Mouse (Mus musculus) heart, embryonic 14.5 days (tissue): ENCODE measurements around the gene Otud4. TPM values are rescaled to one million over a fixed set of nuclear protein-coding genes. Genes with fewer than 3 reads are reported as not detected.
A peak's percentile ranks its signal among the peaks of the same experiment; 100 is the strongest.
"Not testable (repeated sequence)": the region's sequence is repeated elsewhere in the genome, so short reads cannot be mapped to it uniquely, and the experiment has no call there.

Experiments used
- ATAC-seq: fragments of 200-750 bp; cut with Nextera tagmentation; 2 replicates; pipeline ENCODE4 v1.8.0; 2017; ENCODE audit warnings: low read depth, moderate TSS enrichment; ENCODE audit not compliant: insufficient number of reproducible peaks, insufficient read depth, low FRiP score
- H3K27ac ChIP-seq, 2 experiments: fragments of 200-500 bp in 1 of 2; fragments of 300-500 bp in 1 of 2; sonication (generic) in 1 of 2; replicated peaks in 1 of 2; 2 replicates each; pipeline ENCODE4 v1.5.1; 2012 to 2014; ENCODE audit warnings: low read depth in 2 of 2, low read length in 2 of 2, control low read depth in 1 of 2, mild to moderate bottlenecking in 1 of 2, mixed read lengths in 1 of 2; ENCODE audit not compliant: control insufficient read depth in 1 of 2, insufficient read depth in 1 of 2
- H3K27me3 ChIP-seq: fragments of 300-500 bp; sonication (generic); 2 replicates; pipeline ENCODE4 v1.6.1; 2014; ENCODE audit warnings: mild to moderate bottlenecking, low read length, control low read depth; ENCODE audit not compliant: control insufficient read depth, insufficient read depth
- H3K36me3 ChIP-seq: fragments of 300-500 bp; sonication (generic); 2 replicates; pipeline ENCODE4 v1.6.1; 2014; ENCODE audit warnings: mild to moderate bottlenecking, control low read depth, low read length, mixed read lengths; ENCODE audit not compliant: control insufficient read depth, insufficient read depth
- H3K4me1 ChIP-seq, 2 experiments: fragments of 200-500 bp in 1 of 2; fragments of 300-500 bp in 1 of 2; sonication (generic) in 1 of 2; 2 replicates each; pipeline ENCODE4 v1.6.1; 2012 to 2014; ENCODE audit warnings: low read length in 2 of 2, control low read depth in 1 of 2, mixed read lengths in 1 of 2; ENCODE audit not compliant: control insufficient read depth in 2 of 2, insufficient read depth in 2 of 2
- H3K4me2 ChIP-seq: fragments of 300-500 bp; sonication (generic); 2 replicates; pipeline ENCODE4 v1.6.1; 2014; ENCODE audit warnings: mild to moderate bottlenecking, low read length
- H3K4me3 ChIP-seq, 2 experiments: fragments of 200-500 bp in 1 of 2; fragments of 300-500 bp in 1 of 2; sonication (generic) in 1 of 2; 2 replicates each; pipeline ENCODE4 v1.5.1; 2012 to 2014; ENCODE audit warnings: low read length in 2 of 2, mild to moderate bottlenecking in 2 of 2, control low read depth in 1 of 2, low read depth in 1 of 2, moderate library complexity in 1 of 2; ENCODE audit not compliant: control insufficient read depth in 1 of 2, insufficient read depth in 1 of 2
- H3K9ac ChIP-seq: fragments of 300-500 bp; sonication (generic); 2 replicates; pipeline ENCODE4 v1.6.1; 2014; ENCODE audit warnings: mild to moderate bottlenecking, low read length
- H3K9me3 ChIP-seq: fragments of 300-500 bp; sonication (generic); 2 replicates; pipeline ENCODE4 v1.6.1; 2016; ENCODE audit warnings: low read length, control low read depth; ENCODE audit not compliant: control insufficient read depth
- WGBS: fragments of 180-500 bp; shearing (Covaris S2); extraction: QIAGEN DNeasy Blood & Tissue Kit; methylation state at CpG from one replicate; pipeline ENCODE4 v1.1.7; 2014; 5-methylcytosine and 5-hydroxymethylcytosine counted together
- polyA plus RNA-seq: library from polyadenylated mRNA; unstranded; fragments of >200 nt; fragmentation: Nextera tagmentation; extraction: Ambion mirVana; gene quantifications from 2 replicates; pipeline ENCODE4 v1.2.1, GENCODE M21; 2014

Gene Otud4
- polyA plus RNA-seq, 1 experiment from 2014 or later, result 27.4 TPM

DNA sequence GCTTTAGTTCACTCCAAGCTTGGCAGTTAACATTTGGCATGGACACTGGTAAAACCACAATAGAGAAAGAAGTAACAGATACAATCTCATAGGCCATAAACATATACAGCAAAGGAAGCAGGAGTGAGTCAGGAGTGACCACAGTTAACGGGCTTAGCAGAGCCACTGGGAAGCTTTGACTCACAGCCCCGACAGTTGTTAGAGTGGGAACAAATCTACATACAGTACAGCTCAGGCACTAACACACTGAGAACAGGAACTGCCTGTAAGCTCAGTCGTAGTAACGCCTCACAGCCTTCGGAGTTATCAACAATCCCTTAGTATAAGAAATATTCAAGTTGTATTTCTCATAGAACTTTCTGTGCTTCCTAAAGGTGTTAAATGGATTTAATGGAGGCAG, 39.6 kb downstream of the Otud4 start:
- 59% methylated on average over 5 of the region's 5 CpGs for WGBS
- no peak overlapping the region for H3K4me2 ChIP-seq
- H3K9me3 ChIP-seq, result no peaks in the 10 kb centered on the region
- no peak overlapping the region for H3K27ac ChIP-seq
- H3K4me3 ChIP-seq, result no peak overlapping the region
- H3K9ac ChIP-seq, result no peak overlapping the region
- no peak for ATAC-seq
- peaks cover 59% of the 10 kb centered on the region for H3K36me3 ChIP-seq
- peaks cover 0 to 3% of the 10 kb centered on the region in 2 experiments; a peak in 1 of 4 replicates for H3K4me1 ChIP-seq
- no peaks in the 10 kb centered on the region for H3K27me3 ChIP-seq

DNA sequence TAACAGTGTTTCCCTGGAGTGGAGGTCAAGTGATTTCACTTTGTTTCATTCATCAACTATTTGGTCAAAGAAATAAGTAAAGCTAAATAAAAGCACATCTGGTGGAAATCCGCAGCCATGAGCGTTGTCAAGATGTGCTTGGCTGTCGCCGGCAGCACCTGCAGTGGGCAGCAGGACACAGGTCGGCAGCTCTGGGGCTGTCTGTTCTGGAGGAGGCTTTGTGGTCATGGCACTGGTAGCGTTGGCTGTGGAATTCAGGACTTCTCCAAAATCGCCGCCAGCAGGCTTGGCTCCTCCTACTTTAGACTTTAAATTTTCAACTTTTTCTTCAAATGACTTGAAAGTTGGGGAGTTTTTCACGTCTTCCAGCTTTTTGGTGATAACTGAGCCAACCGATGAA, 40.7 kb downstream of the Otud4 start:
- H3K4me1 ChIP-seq, H3K27me3 ChIP-seq, ATAC-seq, H3K9me3 ChIP-seq, H3K27ac ChIP-seq: not testable (repeated sequence)
- Histone ChIP-seq H3K9ac (peak overlapping the region; percentile 59), H3K36me3 (peaks cover 59% of the 10 kb centered on the region), H3K4me2 (peak overlapping the region; percentile 70), H3K4me3 (peak overlapping the region; percentile 46 to 47)
- WGBS, result 27% methylated on average over 10 of the region's 10 CpGs

GRCm38 (mm10) chr8:79680555-79680954, 41.1 kb downstream of the Otud4 start:
- H3K27ac ChIP-seq, result no peak overlapping the region
- peak overlapping the region; percentile 46 to 47 for H3K4me3 ChIP-seq
- peak overlapping the region; percentile 59 for H3K9ac ChIP-seq
- peaks cover 0 to 3% of the 10 kb centered on the region in 2 experiments; a peak in 1 of 4 replicates for H3K4me1 ChIP-seq
- peak overlapping the region; percentile 70 for H3K4me2 ChIP-seq
- H3K36me3 ChIP-seq, result peaks cover 60% of the 10 kb centered on the region
- peak; percentile 81 for ATAC-seq
- 4% methylated on average over 34 of the region's 34 CpGs for WGBS
- no peaks in the 10 kb centered on the region for H3K27me3 ChIP-seq
- H3K9me3 ChIP-seq, result no peaks in the 10 kb centered on the region

DNA sequence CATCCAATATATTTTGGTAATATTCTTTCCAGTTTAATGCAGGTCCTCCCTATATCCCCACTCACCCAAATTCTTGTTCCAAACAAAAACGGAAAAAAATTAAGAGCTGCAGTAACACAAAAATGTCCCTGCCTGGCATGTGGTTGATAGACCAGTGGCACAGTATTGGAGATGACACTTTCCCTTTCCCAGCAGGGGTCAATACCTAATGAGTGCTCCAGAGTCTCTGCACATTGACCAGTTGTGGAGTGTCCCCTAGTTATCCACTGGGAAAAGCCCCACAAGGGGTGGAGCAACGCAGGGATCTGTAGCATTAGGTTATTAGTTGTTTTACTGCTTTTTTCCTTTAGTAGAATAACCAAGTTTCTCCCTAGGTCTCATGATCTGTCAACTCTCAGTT, 41.5 kb downstream of the Otud4 start:
- peaks cover 61% of the 10 kb centered on the region for H3K36me3 ChIP-seq
- 41% methylated on average over 2 of the region's 2 CpGs for WGBS
- ATAC-seq, result no peak

DNA sequence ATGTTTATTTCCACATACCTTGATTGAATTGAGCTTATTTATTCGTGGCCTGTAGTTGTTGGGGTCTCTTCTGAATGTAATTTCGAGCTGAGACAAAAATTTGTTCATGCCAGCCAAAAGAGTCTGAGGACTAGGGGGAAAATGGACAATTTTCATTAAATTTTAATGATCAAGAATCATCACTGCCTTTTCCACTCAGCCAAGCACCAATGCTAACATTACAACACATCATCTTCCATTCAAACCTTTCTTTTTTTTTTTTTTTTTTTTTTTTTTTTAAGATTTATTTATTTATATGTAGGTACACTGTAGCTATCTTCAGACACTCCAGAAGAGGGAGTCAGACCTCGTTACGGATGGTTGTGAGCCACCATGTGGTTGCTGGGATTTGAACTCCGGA, 46.5 kb downstream of the Otud4 start:
- not testable (repeated sequence) for H3K9me3 ChIP-seq, ATAC-seq, H3K4me1 ChIP-seq, H3K9ac ChIP-seq, H3K4me3 ChIP-seq, H3K27ac ChIP-seq, H3K4me2 ChIP-seq, H3K27me3 ChIP-seq
- WGBS, result 97% methylated on average over 3 of the region's 5 CpGs
- H3K36me3 ChIP-seq, result peaks cover 90% of the 10 kb centered on the region

More for the DNA sequence above, 41.5 kb downstream of the Otud4 start:
- Histone ChIP-seq H3K4me1 (peaks cover 0 to 3% of the 10 kb centered on the region in 2 experiments; a peak in 1 of 4 replicates), H3K4me2 (peak overlapping the region; percentile 70), H3K9me3 (no peaks in the 10 kb centered on the region), H3K27me3 (no peaks in the 10 kb centered on the region), H3K4me3 (peak overlapping the region; percentile 46 to 47), H3K27ac (no peak overlapping the region), H3K9ac (peak overlapping the region; percentile 59)

DNA sequence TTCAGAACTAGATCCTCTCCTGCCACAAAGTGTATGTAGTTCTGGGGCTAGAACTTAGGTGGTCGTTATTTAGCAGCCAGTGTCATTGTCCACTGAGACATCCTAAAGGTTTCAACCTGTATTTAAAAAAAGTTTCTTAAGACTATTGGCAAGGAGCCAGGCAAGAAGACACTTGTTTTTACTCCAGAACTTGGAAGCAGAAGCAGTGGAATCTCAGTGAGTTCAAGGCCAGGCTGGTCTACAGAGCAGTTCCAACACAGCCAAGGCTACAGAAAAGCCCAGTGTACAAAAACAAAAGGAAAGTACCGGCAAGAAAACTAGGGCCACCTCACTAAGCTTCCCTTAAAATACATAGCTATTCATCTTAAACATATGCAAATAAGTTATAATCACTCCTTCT, 53.1 kb downstream of the Otud4 start:
- peaks cover 96% of the 10 kb centered on the region for H3K36me3 ChIP-seq
- H3K4me1 ChIP-seq, result no peaks in the 10 kb centered on the region
- H3K4me3 ChIP-seq, result no peak overlapping the region
- WGBS, result 91% methylated on average over 2 of the region's 2 CpGs
- no peak overlapping the region for H3K9ac ChIP-seq
- ATAC-seq, result no peak
- no peak overlapping the region for H3K27ac ChIP-seq
- H3K27me3 ChIP-seq, result no peaks in the 10 kb centered on the region
- no peaks in the 10 kb centered on the region for H3K9me3 ChIP-seq
- H3K4me2 ChIP-seq, result no peak overlapping the region

- Histone ChIP-seq H3K4me1 (peaks cover 0 to 7% of the 10 kb centered on the region in 2 experiments; a peak in 1 of 4 replicates), H3K27ac (no peak overlapping the region), H3K4me3 (no peak overlapping the region), H3K36me3 (peaks cover 58% of the 10 kb centered on the region), H3K4me2 (no peak overlapping the region), H3K9me3 (no peaks in the 10 kb centered on the region), H3K27me3 (no peaks in the 10 kb centered on the region), H3K9ac (no peak overlapping the region)
- 95% methylated on average over 3 of the region's 3 CpGs for WGBS
- ATAC-seq, result no peak
Measured at GRCm38 (mm10) chr8:79706687-79707086, 67.3 kb downstream of the Otud4 start.
